Mouse (Mus musculus) forebrain, embryonic 16.5 days (tissue): Measurements from ENCODE around the gene Lefty1. TPM values are rescaled to one million over a fixed set of nuclear protein-coding genes. Genes with fewer than 3 reads are reported as not detected.

Experiments
- ATAC-seq: fragments of 200-750 bp; cut with Nextera tagmentation; 2 replicates; pipeline ENCODE4 v1.8.0; 2017; ENCODE audit warnings: mild to moderate bottlenecking, moderate library complexity
- H3K27ac ChIP-seq: fragments of 300-500 bp; sonication (generic); 2 replicates; pipeline ENCODE4 v1.5.1; 2014; ENCODE audit warnings: low read length, control low read depth
- H3K27me3 ChIP-seq: fragments of 300-500 bp; sonication (generic); replicated peaks from 2 replicates; pipeline ENCODE4 v1.6.1; 2014; ENCODE audit warnings: low read length; ENCODE audit not compliant: control insufficient read depth, insufficient read depth
- H3K36me3 ChIP-seq: fragments of 300-500 bp; sonication (generic); 2 replicates; pipeline ENCODE4 v1.6.1; 2014; ENCODE audit not compliant: control insufficient read depth, insufficient read depth
- H3K4me1 ChIP-seq: fragments of 300-500 bp; sonication (generic); replicated peaks from 2 replicates; pipeline ENCODE4 v1.6.1; 2014; ENCODE audit warnings: low read length; ENCODE audit not compliant: control insufficient read depth, insufficient read depth
- H3K4me2 ChIP-seq: fragments of 300-500 bp; sonication (generic); 2 replicates; pipeline ENCODE4 v1.6.1; 2014; ENCODE audit warnings: mild to moderate bottlenecking, low read length, control low read depth
- H3K4me3 ChIP-seq: fragments of 300-500 bp; sonication (generic); replicated peaks from 2 replicates; pipeline ENCODE4 v1.5.1; 2014; ENCODE audit warnings: mild to moderate bottlenecking, low read length, control low read depth
- H3K9ac ChIP-seq: fragments of 300-500 bp; sonication (generic); replicated peaks from 2 replicates; pipeline ENCODE4 v1.6.1; 2014; ENCODE audit warnings: low read depth, low read length, control low read depth
- H3K9me3 ChIP-seq: fragments of 300-500 bp; sonication (generic); 2 replicates; pipeline ENCODE4 v1.6.1; 2016; ENCODE audit warnings: low read length; ENCODE audit not compliant: control insufficient read depth
- WGBS: fragments of 180-500 bp; shearing (Covaris S2); extraction: QIAGEN DNeasy Blood & Tissue Kit; methylation state at CpG from one replicate; pipeline ENCODE4 v1.1.7; 2014; 5-methylcytosine and 5-hydroxymethylcytosine counted together
- polyA plus RNA-seq: library from polyadenylated mRNA; unstranded; fragments of >200 nt; fragmentation: Nextera tagmentation; extraction: Ambion mirVana; gene quantifications from 2 replicates; pipeline ENCODE4 v1.2.1, GENCODE M21; 2015

The Lefty1 gene
- polyA plus RNA-seq, 1 experiment from 2014 or later: 0.30 TPM

DNA sequence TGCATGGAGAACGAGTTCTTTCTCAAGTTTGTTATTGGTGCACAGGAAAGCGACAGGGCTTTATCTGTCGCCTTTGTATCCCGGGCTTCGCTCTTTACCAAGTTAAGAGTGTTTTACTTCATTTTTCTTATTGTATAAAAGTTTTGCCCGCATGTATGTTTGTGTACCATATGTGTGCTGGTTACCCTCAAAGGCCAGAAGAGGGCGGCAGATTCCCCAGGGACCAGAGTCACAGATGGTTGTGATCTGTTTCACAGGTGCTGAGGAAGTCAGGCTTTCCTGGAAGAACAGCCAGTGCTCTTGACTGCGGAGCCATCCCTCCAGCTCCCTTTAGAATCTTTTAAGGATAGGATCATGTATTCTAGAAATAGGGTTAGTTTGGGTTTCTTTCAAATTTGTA, 51.9 kb downstream of the Lefty1 start:
- H3K9me3 ChIP-seq: no peaks in the 10 kb centered on the region
- H3K4me2 ChIP-seq: no peak overlapping the region
- WGBS: 93% methylated on average over 8 of the region's 8 CpGs
- H3K27me3 ChIP-seq: no peaks in the 10 kb centered on the region; the same call in 1 of the 2 replicates
- H3K4me1 ChIP-seq: no peaks in the 10 kb centered on the region
- no peak overlapping the region for H3K4me3 ChIP-seq
- no peak for ATAC-seq
- no peaks in the 10 kb centered on the region for H3K36me3 ChIP-seq
- no peak overlapping the region for H3K27ac ChIP-seq
- no peak overlapping the region for H3K9ac ChIP-seq

DNA sequence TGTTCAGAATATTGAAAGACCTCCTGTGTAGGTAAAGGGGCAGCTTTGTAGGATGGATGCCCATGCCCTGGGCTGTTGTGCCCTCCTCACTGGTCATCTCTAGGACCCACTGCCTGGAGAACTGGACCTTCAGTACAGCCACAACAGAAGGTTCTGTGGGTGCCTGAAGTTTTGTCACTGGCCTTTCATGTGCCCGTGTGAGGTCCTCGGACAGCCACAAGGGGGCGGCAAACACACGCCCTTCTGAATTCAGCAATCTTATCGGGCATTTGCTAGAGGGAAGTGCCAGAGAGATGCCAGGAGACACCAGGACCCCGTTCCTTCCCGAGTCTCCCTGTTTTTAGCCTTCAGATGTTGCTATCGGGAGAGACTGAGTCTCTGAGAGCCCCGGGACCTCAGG, 52.9 kb downstream of the Lefty1 start:
- Histone ChIP-seq H3K4me3 (no peak overlapping the region), H3K4me2 (no peak overlapping the region), H3K4me1 (no peaks in the 10 kb centered on the region), H3K27ac (no peak overlapping the region), H3K9me3 (no peaks in the 10 kb centered on the region), H3K27me3 (no peaks in the 10 kb centered on the region; the same call in 1 of the 2 replicates), H3K9ac (no peak overlapping the region), H3K36me3 (no peaks in the 10 kb centered on the region)
- 2% methylated on average over 9 of the region's 9 CpGs for WGBS
- no peak for ATAC-seq

Other genes starting within 250 kb of the Lefty1 start
- 0.10 TPM in 1 of 2 replicates, not detected in the other for gene Mixl1, start 238.0 kb upstream of the Lefty1 start, polyA plus RNA-seq
- gene Acbd3, start 209.0 kb upstream of the Lefty1 start, polyA plus RNA-seq: 23.5 and 25.0 TPM in 2 replicates
- 3,503 and 3,633 TPM in 2 replicates for gene H3f3a, start 121.1 kb upstream of the Lefty1 start, polyA plus RNA-seq
- gene Sde2, start 83.9 kb upstream of the Lefty1 start, polyA plus RNA-seq: 36.6 and 41.9 TPM in 2 replicates
- 4.1 and 6.6 TPM in 2 replicates for gene Lefty2, start 41.9 kb upstream of the Lefty1 start, polyA plus RNA-seq
- gene Pycr2, start 30.7 kb upstream of the Lefty1 start, polyA plus RNA-seq: 78.8 and 84.8 TPM in 2 replicates
- gene Tmem63a, start 7.3 kb downstream of the Lefty1 start, polyA plus RNA-seq: 1.3 and 2.0 TPM in 2 replicates
- 5.5 and 6.6 TPM in 2 replicates for gene Ephx1, start 85.9 kb downstream of the Lefty1 start, polyA plus RNA-seq
- not detected in 2 replicates for gene 9130409I23Rik, start 116.2 kb downstream of the Lefty1 start, polyA plus RNA-seq
- 43.1 and 51.4 TPM in 2 replicates for gene Nvl, start 209.2 kb downstream of the Lefty1 start, polyA plus RNA-seq
- gene Cnih4, start 209.7 kb downstream of the Lefty1 start, polyA plus RNA-seq: 70.0 and 78.4 TPM in 2 replicates